Mouse (Mus musculus): ENCODE data around the gene Bri3. TPM values are rescaled to one million over a fixed set of nuclear protein-coding genes. Genes with fewer than 3 reads are reported as not detected.
"Not testable (repeated sequence)": the region's sequence is repeated elsewhere in the genome, so short reads cannot be mapped to it uniquely, and the experiment has no call there.

The Bri3 gene
- total and polyA plus RNA-seq, 2 experiments from 2014 or later: 18.2 to 114 TPM

- Histone ChIP-seq H3K9ac (replicated peaks; ENCODE audit: low read length) (no peak overlapping the region), H3K9me3 (ENCODE audit: low read length) (no peaks in the 10 kb centered on the region), H3K27me3 (ENCODE audit: insufficient read depth, low read length) (no peaks in the 10 kb centered on the region), H3K27ac (no peak overlapping the region), H3K36me3 (ENCODE audit: insufficient read depth, low read length) (no peaks in the 10 kb centered on the region), H3K4me1 (ENCODE audit: insufficient read depth, low read length) (no peaks in the 10 kb centered on the region), H3K4me3 (ENCODE audit: low read length) (no peak overlapping the region), H3K4me2 (ENCODE audit: low read depth, low read length) (no peak overlapping the region)
- TF ChIP-seq CTCF (IDR thresholded peaks at IDR 0.05; ENCODE audit: low read depth): no peak
- DNase-seq (ENCODE audit: low spot score) (no peak), ATAC-seq (no peak)
- 87% methylated on average over 8 of the region's 8 CpGs for WGBS
Measured at GRCm38 (mm10) chr5:144317426-144317825, 73.2 kb downstream of the Bri3 start.

GRCm38 (mm10) chr5:144318286-144318685 is 74.0 kb downstream of the Bri3 start:
- Histone ChIP-seq H3K36me3 (ENCODE audit: insufficient read depth, low read length) (no peaks in the 10 kb centered on the region), H3K9ac (replicated peaks; ENCODE audit: low read length) (no peak overlapping the region), H3K9me3 (ENCODE audit: low read length) (no peaks in the 10 kb centered on the region), H3K4me2 (ENCODE audit: low read depth, low read length) (no peak overlapping the region), H3K27me3 (ENCODE audit: insufficient read depth, low read length) (no peaks in the 10 kb centered on the region), H3K4me1 (ENCODE audit: insufficient read depth, low read length) (no peaks in the 10 kb centered on the region), H3K27ac (no peak overlapping the region), H3K4me3 (ENCODE audit: low read length) (no peak overlapping the region)
- 32% methylated on average over 6 of the region's 6 CpGs for WGBS
- ATAC-seq (no peak), DNase-seq (ENCODE audit: low spot score) (no peak)
- TF ChIP-seq CTCF (IDR thresholded peaks at IDR 0.05; ENCODE audit: low read depth): no peak

GRCm38 (mm10) chr5:144321681-144322080 is 77.4 kb downstream of the Bri3 start:
- no peak for ATAC-seq
- H3K9me3 ChIP-seq (ENCODE audit: low read length): no peaks in the 10 kb centered on the region
- no peaks in the 10 kb centered on the region for H3K4me1 ChIP-seq (ENCODE audit: insufficient read depth, low read length)
- no peak for DNase-seq (ENCODE audit: low spot score)
- H3K36me3 ChIP-seq (ENCODE audit: insufficient read depth, low read length): no peaks in the 10 kb centered on the region
- no peak for TF ChIP-seq CTCF (IDR thresholded peaks at IDR 0.05; ENCODE audit: low read depth)
- WGBS: 74% methylated on average over 7 of the region's 7 CpGs
- H3K4me3 ChIP-seq (ENCODE audit: low read length): no peak overlapping the region
- H3K4me2 ChIP-seq (ENCODE audit: low read depth, low read length): no peak overlapping the region
- H3K27me3 ChIP-seq (ENCODE audit: insufficient read depth, low read length): no peaks in the 10 kb centered on the region
- H3K9ac ChIP-seq (replicated peaks; ENCODE audit: low read length): no peak overlapping the region
- no peak overlapping the region for H3K27ac ChIP-seq

GRCm38 (mm10) chr5:144322717-144323116 is 78.5 kb downstream of the Bri3 start:
- H3K9ac ChIP-seq (replicated peaks; ENCODE audit: low read length): no peak overlapping the region
- WGBS: 87% methylated on average over 3 of the region's 3 CpGs
- H3K36me3 ChIP-seq (ENCODE audit: insufficient read depth, low read length): no peaks in the 10 kb centered on the region
- no peak overlapping the region for H3K4me2 ChIP-seq (ENCODE audit: low read depth, low read length)
- TF ChIP-seq CTCF (IDR thresholded peaks at IDR 0.05; ENCODE audit: low read depth): no peak
- H3K27ac ChIP-seq: no peak overlapping the region
- no peaks in the 10 kb centered on the region for H3K4me1 ChIP-seq (ENCODE audit: insufficient read depth, low read length)
- no peaks in the 10 kb centered on the region for H3K9me3 ChIP-seq (ENCODE audit: low read length)
- no peak for ATAC-seq
- DNase-seq (ENCODE audit: low spot score): no peak
- no peaks in the 10 kb centered on the region for H3K27me3 ChIP-seq (ENCODE audit: insufficient read depth, low read length)
- no peak overlapping the region for H3K4me3 ChIP-seq (ENCODE audit: low read length)

- no peaks in the 10 kb centered on the region for H3K36me3 ChIP-seq (ENCODE audit: insufficient read depth, low read length)
- TF ChIP-seq CTCF (IDR thresholded peaks at IDR 0.05; ENCODE audit: low read depth): no peak
- no peak overlapping the region for H3K9ac ChIP-seq (replicated peaks; ENCODE audit: low read length)
- DNase-seq (ENCODE audit: low spot score) (no peak), ATAC-seq (no peak)
- H3K4me2 ChIP-seq (ENCODE audit: low read depth, low read length): no peak overlapping the region
- WGBS: 85% methylated on average over 11 of the region's 11 CpGs
- no peak overlapping the region for H3K27ac ChIP-seq
- H3K9me3 ChIP-seq (ENCODE audit: low read length): no peaks in the 10 kb centered on the region
- H3K4me1 ChIP-seq (ENCODE audit: insufficient read depth, low read length): no peaks in the 10 kb centered on the region
- H3K4me3 ChIP-seq (ENCODE audit: low read length): no peak overlapping the region
- H3K27me3 ChIP-seq (ENCODE audit: insufficient read depth, low read length): no peaks in the 10 kb centered on the region
Measured at GRCm38 (mm10) chr5:144334010-144334409, 89.8 kb downstream of the Bri3 start.

- not testable (repeated sequence) for ATAC-seq; H3K9me3 ChIP-seq (ENCODE audit: low read length); H3K27me3 ChIP-seq (ENCODE audit: insufficient read depth, low read length); H3K36me3 ChIP-seq (ENCODE audit: insufficient read depth, low read length); H3K4me2 ChIP-seq (ENCODE audit: low read depth, low read length); DNase-seq (ENCODE audit: low spot score); H3K27ac ChIP-seq; H3K9ac ChIP-seq (replicated peaks; ENCODE audit: low read length); H3K4me1 ChIP-seq (ENCODE audit: insufficient read depth, low read length); H3K4me3 ChIP-seq (ENCODE audit: low read length)
- 78% methylated on average over 6 of the region's 6 CpGs for WGBS
Measured at GRCm38 (mm10) chr5:144335357-144335756, 91.1 kb downstream of the Bri3 start.

- Histone ChIP-seq H3K4me2 (ENCODE audit: low read depth, low read length) (no peak overlapping the region), H3K4me1 (ENCODE audit: insufficient read depth, low read length) (no peaks in the 10 kb centered on the region), H3K27me3 (ENCODE audit: insufficient read depth, low read length) (no peaks in the 10 kb centered on the region), H3K9me3 (ENCODE audit: low read length) (no peaks in the 10 kb centered on the region), H3K27ac (no peak overlapping the region), H3K9ac (replicated peaks; ENCODE audit: low read length) (no peak overlapping the region), H3K4me3 (ENCODE audit: low read length) (no peak overlapping the region), H3K36me3 (ENCODE audit: insufficient read depth, low read length) (no peaks in the 10 kb centered on the region)
- WGBS: 50% methylated on average over 1 of the region's 1 CpGs
- no peak for ATAC-seq
- no peak for DNase-seq (ENCODE audit: low spot score)
- no peak for TF ChIP-seq CTCF (IDR thresholded peaks at IDR 0.05; ENCODE audit: low read depth)
Measured at GRCm38 (mm10) chr5:144338787-144339186, 94.5 kb downstream of the Bri3 start.
